Mouse (Mus musculus): ENCODE results near the gene Hist1h2ah. TPM values are rescaled to one million over a fixed set of nuclear protein-coding genes. Genes with fewer than 3 reads are reported as not detected.

The Hist1h2ah gene
- polyA plus RNA-seq, 1 experiment from 2014 or later: 2.8 TPM

- Histone ChIP-seq H3K36me3 (no peaks in the 10 kb centered on the region), H3K27ac (replicated peaks) (no peak overlapping the region; the same call in 1 of the 2 replicates), H3K4me1 (peaks cover 8% of the 10 kb centered on the region; the same call in 1 of the 2 replicates), H3K9me3 (replicated peaks) (no peaks in the 10 kb centered on the region), H3K4me3 (replicated peaks) (peak overlapping the region; percentile 51), H3K27me3 (peaks cover 25% of the 10 kb centered on the region), H3K9ac (peak overlapping the region; percentile 23; the same call in 1 of the 2 replicates), H3K4me2 (replicated peaks) (peak overlapping the region; percentile 70)
- WGBS: 0% methylated on average over 11 of the region's 11 CpGs
- ATAC-seq (ENCODE audit: insufficient number of reproducible peaks, low FRiP score, low TSS enrichment, low read depth): no peak
These were observed 13.8 kb downstream of the Hist1h2ah start for GRCm38 (mm10) chr13:22021581-22021980.

- Histone ChIP-seq H3K27ac (replicated peaks) (no peak overlapping the region), H3K9me3 (replicated peaks) (no peaks in the 10 kb centered on the region), H3K36me3 (no peaks in the 10 kb centered on the region), H3K4me2 (replicated peaks) (peak overlapping the region; percentile 70), H3K4me1 (peaks cover 8% of the 10 kb centered on the region; the same call in 1 of the 2 replicates), H3K4me3 (replicated peaks) (peak overlapping the region; percentile 51), H3K9ac (no peak overlapping the region), H3K27me3 (peaks cover 31% of the 10 kb centered on the region)
- ATAC-seq (ENCODE audit: insufficient number of reproducible peaks, low FRiP score, low TSS enrichment, low read depth): no peak
- 1% methylated on average over 8 of the region's 8 CpGs for WGBS
These were observed 14.4 kb downstream of the Hist1h2ah start for GRCm38 (mm10) chr13:22020901-22021339.

GRCm38 (mm10) chr13:22019934-22020835 is 15.2 kb downstream of the Hist1h2ah start:
- H3K27ac ChIP-seq (replicated peaks): no peak overlapping the region
- H3K36me3 ChIP-seq: no peaks in the 10 kb centered on the region
- H3K4me1 ChIP-seq: peaks cover 8% of the 10 kb centered on the region; the same call in 1 of the 2 replicates
- H3K4me3 ChIP-seq (replicated peaks): peak overlapping the region; percentile 51
- WGBS: under 1% methylated on average over 44 of the region's 44 CpGs
- peaks cover 36% of the 10 kb centered on the region for H3K27me3 ChIP-seq
- H3K9ac ChIP-seq: peak overlapping the region; percentile 21
- peak overlapping the region; percentile 70 for H3K4me2 ChIP-seq (replicated peaks)
- ATAC-seq (ENCODE audit: insufficient number of reproducible peaks, low FRiP score, low TSS enrichment, low read depth): no peak
- no peaks in the 10 kb centered on the region for H3K9me3 ChIP-seq (replicated peaks)

- 15% methylated on average over 27 of the region's 27 CpGs for WGBS
- H3K4me2 ChIP-seq (replicated peaks): peak overlapping the region; percentile 28; the same call in 1 of the 2 replicates
- ATAC-seq (ENCODE audit: insufficient number of reproducible peaks, low FRiP score, low TSS enrichment, low read depth): peak; percentile 63; the same call in 1 of the 2 replicates
- no peaks in the 10 kb centered on the region for H3K36me3 ChIP-seq
- H3K9me3 ChIP-seq (replicated peaks): no peaks in the 10 kb centered on the region
- no peak overlapping the region for H3K27ac ChIP-seq (replicated peaks)
- H3K4me1 ChIP-seq: peaks cover 4% of the 10 kb centered on the region; the same call in 1 of the 2 replicates
- peaks cover 68% of the 10 kb centered on the region for H3K27me3 ChIP-seq
- H3K4me3 ChIP-seq (replicated peaks): peak overlapping the region; percentile 14; the same call in 1 of the 2 replicates
- no peak overlapping the region for H3K9ac ChIP-seq
These were observed 19.6 kb downstream of the Hist1h2ah start for GRCm38 (mm10) chr13:22015479-22016450.

- H3K4me2 ChIP-seq (replicated peaks): peak overlapping the region; percentile 32
- H3K36me3 ChIP-seq: no peaks in the 10 kb centered on the region
- 12% methylated on average over 17 of the region's 17 CpGs for WGBS
- no peak overlapping the region for H3K27ac ChIP-seq (replicated peaks)
- H3K4me3 ChIP-seq (replicated peaks): peak overlapping the region; percentile 12
- ATAC-seq (ENCODE audit: insufficient number of reproducible peaks, low FRiP score, low TSS enrichment, low read depth): no peak
- H3K9me3 ChIP-seq (replicated peaks): no peaks in the 10 kb centered on the region
- H3K27me3 ChIP-seq: peaks cover 70% of the 10 kb centered on the region
- H3K4me1 ChIP-seq: peaks cover 4% of the 10 kb centered on the region; the same call in 1 of the 2 replicates
- no peak overlapping the region for H3K9ac ChIP-seq
These were observed 20.9 kb downstream of the Hist1h2ah start for GRCm38 (mm10) chr13:22014411-22014845.

- H3K9me3 ChIP-seq (replicated peaks): no peaks in the 10 kb centered on the region
- H3K4me3 ChIP-seq (replicated peaks): no peak overlapping the region
- no peaks in the 10 kb centered on the region for H3K36me3 ChIP-seq
- peaks cover 77% of the 10 kb centered on the region for H3K27me3 ChIP-seq
- peaks cover 4% of the 10 kb centered on the region; the same call in 1 of the 2 replicates for H3K4me1 ChIP-seq
- WGBS: 12% methylated on average over 13 of the region's 13 CpGs
- no peak for ATAC-seq (ENCODE audit: insufficient number of reproducible peaks, low FRiP score, low TSS enrichment, low read depth)
- no peak overlapping the region for H3K27ac ChIP-seq (replicated peaks)
- H3K9ac ChIP-seq: no peak overlapping the region
- no peak overlapping the region for H3K4me2 ChIP-seq (replicated peaks)
These were observed 21.7 kb downstream of the Hist1h2ah start for GRCm38 (mm10) chr13:22013716-22014115.

GRCm38 (mm10) chr13:22009642-22010041 is 25.7 kb downstream of the Hist1h2ah start, which contains the start of gene Prss16:
TSS of gene Prss16 (minus strand) at chr13:22009742.
- H3K36me3 ChIP-seq: no peaks in the 10 kb centered on the region
- H3K4me2 ChIP-seq (replicated peaks): no peak within 1 kb of the TSS
- 26% methylated on average over 7 of the region's 7 CpGs for WGBS
- H3K9me3 ChIP-seq (replicated peaks): no peaks in the 10 kb centered on the region
- no peak for ATAC-seq (ENCODE audit: insufficient number of reproducible peaks, low FRiP score, low TSS enrichment, low read depth)
- H3K27me3 ChIP-seq: peaks cover 87% of the 10 kb centered on the region
- H3K9ac ChIP-seq: no peak within 1 kb of the TSS
- no peak within 1 kb of the TSS for H3K27ac ChIP-seq (replicated peaks)
- H3K4me3 ChIP-seq (replicated peaks): no peak within 1 kb of the TSS
- peaks cover 25% of the 10 kb centered on the region for H3K4me1 ChIP-seq

GRCm38 (mm10) chr13:22008707-22009106 is 26.7 kb downstream of the Hist1h2ah start:
- H3K36me3 ChIP-seq: no peaks in the 10 kb centered on the region
- ATAC-seq (ENCODE audit: insufficient number of reproducible peaks, low FRiP score, low TSS enrichment, low read depth): no peak
- 74% methylated on average over 3 of the region's 3 CpGs for WGBS
- H3K4me1 ChIP-seq: peaks cover 21% of the 10 kb centered on the region
- peaks cover 89% of the 10 kb centered on the region for H3K27me3 ChIP-seq
- H3K27ac ChIP-seq (replicated peaks): no peak overlapping the region
- no peak overlapping the region for H3K4me3 ChIP-seq (replicated peaks)
- no peak overlapping the region for H3K9ac ChIP-seq
- no peaks in the 10 kb centered on the region for H3K9me3 ChIP-seq (replicated peaks)
- H3K4me2 ChIP-seq (replicated peaks): no peak overlapping the region

GRCm38 (mm10) chr13:22007872-22008271 is 27.5 kb downstream of the Hist1h2ah start:
- peaks cover 92% of the 10 kb centered on the region for H3K27me3 ChIP-seq
- peaks cover 21% of the 10 kb centered on the region for H3K4me1 ChIP-seq
- H3K4me3 ChIP-seq (replicated peaks): no peak overlapping the region
- H3K36me3 ChIP-seq: no peaks in the 10 kb centered on the region
- ATAC-seq (ENCODE audit: insufficient number of reproducible peaks, low FRiP score, low TSS enrichment, low read depth): no peak
- no peak overlapping the region for H3K27ac ChIP-seq (replicated peaks)
- 47% methylated on average over 7 of the region's 7 CpGs for WGBS
- no peak overlapping the region for H3K4me2 ChIP-seq (replicated peaks)
- H3K9ac ChIP-seq: no peak overlapping the region
- H3K9me3 ChIP-seq (replicated peaks): no peaks in the 10 kb centered on the region

- Histone ChIP-seq H3K27ac (replicated peaks) (no peak overlapping the region), H3K27me3 (peaks cover 93% of the 10 kb centered on the region), H3K4me1 (peaks cover 21% of the 10 kb centered on the region), H3K4me3 (replicated peaks) (peak overlapping the region; percentile 56), H3K36me3 (no peaks in the 10 kb centered on the region), H3K4me2 (replicated peaks) (peak overlapping the region; percentile 99), H3K9ac (no peak overlapping the region), H3K9me3 (replicated peaks) (no peaks in the 10 kb centered on the region)
- WGBS: 3% methylated on average over 18 of the region's 18 CpGs
- no peak for ATAC-seq (ENCODE audit: insufficient number of reproducible peaks, low FRiP score, low TSS enrichment, low read depth)
These were observed 28.3 kb downstream of the Hist1h2ah start for GRCm38 (mm10) chr13:22007121-22007510.
